Mouse (Mus musculus): ENCODE measurements around the gene Fbxo7. TPM values are rescaled to one million over a fixed set of nuclear protein-coding genes. Genes with fewer than 3 reads are reported as not detected.

Fbxo7 gene
- polyA plus RNA-seq, 1 experiment from 2014 or later, result 20.0 TPM

DNA sequence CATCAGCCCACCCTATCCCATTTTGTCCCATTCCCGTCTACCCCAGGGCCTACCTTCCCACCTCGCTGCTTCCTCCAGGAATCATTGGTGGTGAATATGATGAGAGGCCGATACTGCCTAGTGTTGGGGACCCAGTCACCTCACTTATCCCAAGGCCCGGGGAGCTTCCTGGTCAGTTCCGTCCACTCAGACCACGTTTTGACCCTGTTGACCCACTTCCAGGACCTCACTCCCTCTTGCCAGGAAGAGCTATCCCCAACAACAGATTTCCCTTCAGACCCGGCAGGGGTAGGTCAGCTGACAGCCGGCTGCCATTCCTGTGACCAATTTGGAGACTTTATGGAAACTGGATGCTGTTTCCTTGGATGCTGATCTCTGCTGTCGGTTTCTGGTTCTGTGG, 26.0 kb downstream of the Fbxo7 start:
- H3K4me3 ChIP-seq (ENCODE audit: low read depth, low read length), result no peak overlapping the region
- WGBS, result 88% methylated on average over 9 of the region's 9 CpGs
- no peak for ATAC-seq (replicated peaks; ENCODE audit: low FRiP score)
- no peaks in the 10 kb centered on the region for H3K9me3 ChIP-seq (ENCODE audit: control insufficient read depth, low read length)
- H3K9ac ChIP-seq (ENCODE audit: low read length), result no peak overlapping the region
- no peak overlapping the region for H3K4me2 ChIP-seq (ENCODE audit: low read depth, low read length, severe bottlenecking)
- H3K27me3 ChIP-seq (ENCODE audit: control insufficient read depth, insufficient read depth, low read length), result no peaks in the 10 kb centered on the region
- H3K36me3 ChIP-seq (ENCODE audit: control insufficient read depth, insufficient read depth, low read length), result no peaks in the 10 kb centered on the region
- no peaks in the 10 kb centered on the region for H3K4me1 ChIP-seq (replicated peaks; ENCODE audit: control insufficient read depth, insufficient read depth, low read length)
- DNase-seq (ENCODE audit: low spot score), result no peak
- H3K27ac ChIP-seq (ENCODE audit: low read depth, low read length), result no peak overlapping the region

DNA sequence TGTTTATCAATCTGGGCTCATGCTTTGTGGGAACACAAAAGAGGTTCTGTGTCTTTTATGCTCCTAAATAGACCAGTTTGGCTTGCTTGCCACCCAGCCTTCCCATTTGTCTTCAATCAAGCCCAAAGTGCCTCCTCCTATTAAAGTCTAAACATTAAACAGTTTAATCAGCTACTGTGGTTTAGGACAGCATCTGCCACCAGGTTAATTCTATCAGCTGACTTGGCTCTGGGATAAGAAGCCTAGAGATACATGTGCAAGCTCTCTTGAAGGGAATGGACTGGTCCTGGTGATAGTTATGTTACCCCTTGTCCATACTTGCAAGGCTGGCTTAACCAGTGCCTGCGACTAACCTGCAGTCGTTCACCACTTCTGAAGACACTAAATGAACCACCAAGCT, 28.8 kb downstream of the Fbxo7 start:
- no peaks in the 10 kb centered on the region for H3K36me3 ChIP-seq (ENCODE audit: control insufficient read depth, insufficient read depth, low read length)

DNA sequence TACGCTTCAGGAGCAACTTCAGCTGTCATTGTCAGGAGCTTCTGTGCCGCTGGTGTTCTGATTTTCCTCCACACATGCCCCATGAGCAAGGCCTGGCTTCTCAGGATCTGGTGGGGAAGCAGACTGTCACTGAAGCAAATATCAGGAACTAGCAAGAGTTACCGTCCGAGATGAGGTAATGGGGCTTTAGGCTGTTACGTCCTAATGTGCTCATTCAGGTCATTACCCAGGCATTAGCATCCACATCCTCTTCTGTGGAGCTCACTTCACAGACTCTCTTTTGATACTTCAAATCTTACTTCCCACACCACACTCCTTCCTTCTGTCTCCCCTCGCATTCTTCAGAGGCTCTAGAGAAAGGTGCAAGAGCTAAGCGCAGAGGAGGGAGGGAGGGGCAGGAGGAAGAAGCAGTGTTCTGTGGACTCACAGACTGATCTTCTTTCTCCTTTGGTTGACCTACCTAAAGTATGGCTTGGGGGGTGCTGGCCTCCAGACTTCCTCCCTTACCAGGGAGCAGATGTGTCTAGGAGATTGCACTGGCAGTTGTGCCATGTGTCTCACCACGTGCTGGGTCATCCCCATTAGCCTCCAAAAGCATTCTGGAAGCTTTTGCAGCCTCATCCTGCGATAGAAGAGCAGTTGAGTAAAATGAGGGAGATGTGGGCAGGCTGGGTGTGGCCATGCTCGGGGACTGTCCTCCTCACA, 31.2 kb downstream of the Fbxo7 start:
- Histone ChIP-seq H3K36me3 (ENCODE audit: control insufficient read depth, insufficient read depth, low read length) (no peaks in the 10 kb centered on the region), H3K9ac (ENCODE audit: low read length) (no peak overlapping the region), H3K4me2 (ENCODE audit: low read depth, low read length, severe bottlenecking) (no peak overlapping the region), H3K27me3 (ENCODE audit: control insufficient read depth, insufficient read depth, low read length) (no peaks in the 10 kb centered on the region), H3K4me1 (replicated peaks; ENCODE audit: control insufficient read depth, insufficient read depth, low read length) (no peaks in the 10 kb centered on the region), H3K9me3 (ENCODE audit: control insufficient read depth, low read length) (no peaks in the 10 kb centered on the region), H3K4me3 (ENCODE audit: low read depth, low read length) (no peak overlapping the region), H3K27ac (ENCODE audit: low read depth, low read length) (no peak overlapping the region)
- ATAC-seq (replicated peaks; ENCODE audit: low FRiP score), result no peak
- 91% methylated on average over 10 of the region's 10 CpGs for WGBS
- DNase-seq (ENCODE audit: low spot score), result no peak

More for the DNA sequence above, 28.8 kb downstream of the Fbxo7 start:
- ATAC-seq (replicated peaks; ENCODE audit: low FRiP score) (no peak), DNase-seq (ENCODE audit: low spot score) (no peak)
- no peak overlapping the region for H3K4me2 ChIP-seq (ENCODE audit: low read depth, low read length, severe bottlenecking)
- H3K27me3 ChIP-seq (ENCODE audit: control insufficient read depth, insufficient read depth, low read length), result no peaks in the 10 kb centered on the region
- H3K9me3 ChIP-seq (ENCODE audit: control insufficient read depth, low read length), result no peaks in the 10 kb centered on the region
- no peak overlapping the region for H3K9ac ChIP-seq (ENCODE audit: low read length)
- 87% methylated on average over 2 of the region's 2 CpGs for WGBS
- no peak overlapping the region for H3K4me3 ChIP-seq (ENCODE audit: low read depth, low read length)
- no peaks in the 10 kb centered on the region for H3K4me1 ChIP-seq (replicated peaks; ENCODE audit: control insufficient read depth, insufficient read depth, low read length)
- no peak overlapping the region for H3K27ac ChIP-seq (ENCODE audit: low read depth, low read length)

DNA sequence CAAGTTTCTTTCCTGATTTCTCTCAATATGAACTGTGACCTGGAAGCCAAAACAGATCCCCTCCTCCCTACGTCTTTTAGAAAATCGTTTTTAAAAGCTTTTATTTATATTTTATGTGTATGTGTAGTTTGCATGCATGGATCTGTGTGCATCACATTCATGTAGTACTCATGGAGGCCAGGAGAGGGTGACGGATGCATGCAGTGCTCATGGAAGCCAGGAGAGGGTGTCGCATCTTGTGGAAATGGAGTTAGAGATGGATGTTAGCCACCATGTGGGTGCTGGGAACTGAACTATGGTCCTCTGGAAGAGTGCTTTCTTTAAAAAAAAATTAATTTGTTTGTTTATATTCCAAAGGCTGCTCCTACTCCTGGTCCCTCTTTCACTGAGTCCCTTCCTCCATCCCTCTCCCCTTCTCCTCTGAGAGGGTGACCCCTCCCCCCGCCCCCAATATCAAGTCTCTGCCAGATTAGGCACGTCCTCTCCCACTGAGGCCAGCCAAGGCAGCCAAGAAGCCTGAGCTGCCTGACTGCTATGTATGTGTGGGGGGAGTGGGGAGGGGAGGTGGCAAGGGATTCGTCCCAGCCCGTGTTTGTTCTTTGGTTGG, 34.6 kb downstream of the Fbxo7 start:
- DNase-seq (ENCODE audit: low spot score), result no peak
- WGBS, result 86% methylated on average over 8 of the region's 8 CpGs
- no peak overlapping the region for H3K9ac ChIP-seq (ENCODE audit: low read length)
- no peaks in the 10 kb centered on the region for H3K27me3 ChIP-seq (ENCODE audit: control insufficient read depth, insufficient read depth, low read length)
- H3K4me2 ChIP-seq (ENCODE audit: low read depth, low read length, severe bottlenecking), result no peak overlapping the region
- no peak overlapping the region for H3K4me3 ChIP-seq (ENCODE audit: low read depth, low read length)
- H3K36me3 ChIP-seq (ENCODE audit: control insufficient read depth, insufficient read depth, low read length), result no peaks in the 10 kb centered on the region
- no peak for ATAC-seq (replicated peaks; ENCODE audit: low FRiP score)
- H3K27ac ChIP-seq (ENCODE audit: low read depth, low read length), result no peak overlapping the region
- H3K4me1 ChIP-seq (replicated peaks; ENCODE audit: control insufficient read depth, insufficient read depth, low read length), result no peaks in the 10 kb centered on the region
- H3K9me3 ChIP-seq (ENCODE audit: control insufficient read depth, low read length), result no peaks in the 10 kb centered on the region

DNA sequence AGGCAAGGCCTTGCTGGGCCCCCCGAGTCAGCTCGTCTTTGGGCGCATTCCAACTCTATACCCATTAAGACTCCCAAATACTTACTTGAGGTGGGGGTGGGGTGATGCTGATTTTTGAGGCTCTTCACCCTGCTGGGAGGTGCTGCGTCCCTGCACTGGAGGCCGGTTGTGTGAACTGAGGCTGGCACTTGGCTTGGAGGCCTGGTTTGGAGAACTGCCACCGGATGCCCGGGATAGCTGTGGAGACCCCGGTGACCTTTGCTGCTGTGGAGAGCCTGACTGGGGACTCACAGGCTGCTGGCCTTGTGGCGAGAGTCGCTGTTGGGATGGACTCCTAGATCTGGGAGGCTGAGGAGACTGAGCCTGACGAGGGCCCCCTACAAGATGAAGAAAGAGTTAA, 35.5 kb downstream of the Fbxo7 start:
- H3K27ac ChIP-seq (ENCODE audit: low read depth, low read length), result no peak overlapping the region
- WGBS, result 82% methylated on average over 11 of the region's 11 CpGs
- H3K9ac ChIP-seq (ENCODE audit: low read length), result no peak overlapping the region
- no peaks in the 10 kb centered on the region for H3K36me3 ChIP-seq (ENCODE audit: control insufficient read depth, insufficient read depth, low read length)
- DNase-seq (ENCODE audit: low spot score), result no peak
- no peaks in the 10 kb centered on the region for H3K27me3 ChIP-seq (ENCODE audit: control insufficient read depth, insufficient read depth, low read length)
- no peaks in the 10 kb centered on the region for H3K9me3 ChIP-seq (ENCODE audit: control insufficient read depth, low read length)
- ATAC-seq (replicated peaks; ENCODE audit: low FRiP score), result no peak
- H3K4me3 ChIP-seq (ENCODE audit: low read depth, low read length), result no peak overlapping the region
- H3K4me2 ChIP-seq (ENCODE audit: low read depth, low read length, severe bottlenecking), result no peak overlapping the region
- no peaks in the 10 kb centered on the region for H3K4me1 ChIP-seq (replicated peaks; ENCODE audit: control insufficient read depth, insufficient read depth, low read length)

DNA sequence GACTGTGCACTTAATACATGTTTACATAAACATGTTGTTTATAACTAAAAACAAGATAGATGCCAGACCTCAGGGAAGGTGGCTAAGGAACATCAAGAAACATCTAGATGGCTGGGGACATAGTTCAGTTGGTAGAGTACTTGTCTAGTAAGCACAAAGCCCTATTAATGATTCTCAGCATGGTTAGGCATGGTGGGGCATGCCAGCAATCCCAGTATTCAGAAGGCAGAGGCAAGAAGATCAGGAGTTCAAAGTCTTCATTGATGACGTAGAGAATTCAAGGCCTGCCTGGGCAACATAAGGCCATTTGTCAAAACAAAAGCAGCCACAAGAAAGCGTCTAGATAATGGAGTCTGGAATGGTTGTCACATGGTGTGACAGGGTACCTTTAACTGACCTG, 35.9 kb downstream of the Fbxo7 start:
- Histone ChIP-seq H3K27ac (ENCODE audit: low read depth, low read length) (no peak overlapping the region), H3K4me3 (ENCODE audit: low read depth, low read length) (no peak overlapping the region), H3K4me1 (replicated peaks; ENCODE audit: control insufficient read depth, insufficient read depth, low read length) (no peaks in the 10 kb centered on the region), H3K4me2 (ENCODE audit: low read depth, low read length, severe bottlenecking) (no peak overlapping the region), H3K36me3 (ENCODE audit: control insufficient read depth, insufficient read depth, low read length) (no peaks in the 10 kb centered on the region), H3K9me3 (ENCODE audit: control insufficient read depth, low read length) (no peaks in the 10 kb centered on the region), H3K9ac (ENCODE audit: low read length) (no peak overlapping the region), H3K27me3 (ENCODE audit: control insufficient read depth, insufficient read depth, low read length) (no peaks in the 10 kb centered on the region)
- DNase-seq (ENCODE audit: low spot score) (no peak), ATAC-seq (replicated peaks; ENCODE audit: low FRiP score) (no peak)
- WGBS, result 63% methylated on average over 2 of the region's 2 CpGs

DNA sequence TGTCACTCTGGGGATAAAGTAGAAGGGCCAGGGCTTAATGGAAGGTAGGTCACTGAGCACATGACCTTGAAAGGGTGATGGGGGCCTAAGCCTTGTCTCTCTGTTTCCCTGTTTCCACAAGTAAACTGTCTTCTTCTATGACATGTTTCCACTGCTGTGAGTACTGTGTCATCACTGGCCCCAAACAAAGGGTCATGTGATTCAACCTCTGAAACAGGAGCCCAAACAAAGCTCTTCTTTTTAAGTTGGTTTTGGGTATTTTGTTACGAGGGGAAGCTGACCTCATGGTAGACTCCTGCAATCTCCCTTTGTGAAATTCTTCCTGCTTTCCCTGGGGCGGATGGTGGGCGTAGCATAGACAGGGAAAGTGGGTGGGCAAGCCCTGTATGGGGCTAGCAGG, 38.5 kb downstream of the Fbxo7 start:
- Histone ChIP-seq H3K27me3 (ENCODE audit: control insufficient read depth, insufficient read depth, low read length) (no peaks in the 10 kb centered on the region), H3K4me1 (replicated peaks; ENCODE audit: control insufficient read depth, insufficient read depth, low read length) (no peaks in the 10 kb centered on the region), H3K4me3 (ENCODE audit: low read depth, low read length) (no peak overlapping the region), H3K27ac (ENCODE audit: low read depth, low read length) (no peak overlapping the region), H3K9me3 (ENCODE audit: control insufficient read depth, low read length) (no peaks in the 10 kb centered on the region), H3K4me2 (ENCODE audit: low read depth, low read length, severe bottlenecking) (no peak overlapping the region), H3K36me3 (ENCODE audit: control insufficient read depth, insufficient read depth, low read length) (no peaks in the 10 kb centered on the region), H3K9ac (ENCODE audit: low read length) (no peak overlapping the region)
- DNase-seq (ENCODE audit: low spot score) (no peak), ATAC-seq (replicated peaks; ENCODE audit: low FRiP score) (no peak)
- 47% methylated on average over 3 of the region's 3 CpGs for WGBS

DNA sequence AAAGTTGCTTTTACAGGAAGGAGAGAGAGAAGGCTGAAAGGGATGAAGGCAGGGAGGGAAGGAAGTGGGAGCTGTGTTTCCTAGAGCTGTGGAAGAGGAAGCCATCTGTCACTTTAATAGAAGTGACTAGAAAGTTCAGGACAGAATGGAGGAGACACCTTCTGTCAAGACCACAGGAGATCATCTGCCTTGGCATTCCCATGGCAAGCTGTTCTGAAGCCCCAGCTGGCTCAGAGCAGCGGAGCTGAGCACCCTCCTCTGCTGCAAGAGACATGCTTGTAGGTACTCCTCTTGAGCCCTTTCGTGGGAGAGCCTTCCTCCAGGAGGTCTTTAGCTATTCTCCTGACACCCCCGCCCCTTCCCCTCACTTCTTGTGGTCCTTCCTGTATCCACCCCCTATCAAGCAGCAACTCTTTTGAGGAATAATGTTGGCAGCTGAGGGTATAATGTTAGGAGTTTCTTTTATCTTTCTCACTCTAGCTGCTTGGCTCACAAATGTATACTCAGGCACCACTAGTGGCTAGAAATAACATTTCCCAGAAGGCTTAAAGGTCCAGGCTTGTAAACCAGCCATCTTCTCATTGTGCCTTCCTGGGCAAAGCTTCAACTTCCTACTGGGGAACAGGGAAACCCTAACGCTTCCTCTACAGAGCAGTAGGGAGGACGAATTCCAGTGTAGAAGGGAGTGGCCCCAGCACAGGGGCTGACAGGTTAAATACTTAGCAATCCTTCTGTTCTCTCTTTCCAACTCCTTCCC, 40.7 kb downstream of the Fbxo7 start:
- no peak overlapping the region for H3K4me2 ChIP-seq (ENCODE audit: low read depth, low read length, severe bottlenecking)
- no peak overlapping the region for H3K9ac ChIP-seq (ENCODE audit: low read length)
- H3K36me3 ChIP-seq (ENCODE audit: control insufficient read depth, insufficient read depth, low read length), result no peaks in the 10 kb centered on the region
- no peak overlapping the region for H3K4me3 ChIP-seq (ENCODE audit: low read depth, low read length)
- DNase-seq (ENCODE audit: low spot score), result no peak
- H3K27ac ChIP-seq (ENCODE audit: low read depth, low read length), result no peak overlapping the region
- 81% methylated on average over 5 of the region's 5 CpGs for WGBS
- H3K9me3 ChIP-seq (ENCODE audit: control insufficient read depth, low read length), result no peaks in the 10 kb centered on the region
- H3K27me3 ChIP-seq (ENCODE audit: control insufficient read depth, insufficient read depth, low read length), result no peaks in the 10 kb centered on the region
- no peak for ATAC-seq (replicated peaks; ENCODE audit: low FRiP score)
- no peaks in the 10 kb centered on the region for H3K4me1 ChIP-seq (replicated peaks; ENCODE audit: control insufficient read depth, insufficient read depth, low read length)

Data from forebrain, embryonic 11.5 days (tissue).